Mouse (Mus musculus) ES-Bruce4 (cell line): ENCODE measurements around the gene Rbm45.

Experiments used
- CTCF ChIP-seq: IDR thresholded peaks from one replicate; pipeline ENCODE4 v1.8.1; 2011; ENCODE audit warnings: low read depth, low read length
- EP300 ChIP-seq: IDR thresholded peaks from 2 replicates; pipeline ENCODE4 v1.6.1; 2011; ENCODE audit warnings: low read depth, low read length; ENCODE audit not compliant: insufficient read depth
- POLR2A ChIP-seq: IDR thresholded peaks from one replicate; pipeline ENCODE4 v1.8.1; 2011; ENCODE audit warnings: low read length; ENCODE audit not compliant: insufficient read depth

DNA sequence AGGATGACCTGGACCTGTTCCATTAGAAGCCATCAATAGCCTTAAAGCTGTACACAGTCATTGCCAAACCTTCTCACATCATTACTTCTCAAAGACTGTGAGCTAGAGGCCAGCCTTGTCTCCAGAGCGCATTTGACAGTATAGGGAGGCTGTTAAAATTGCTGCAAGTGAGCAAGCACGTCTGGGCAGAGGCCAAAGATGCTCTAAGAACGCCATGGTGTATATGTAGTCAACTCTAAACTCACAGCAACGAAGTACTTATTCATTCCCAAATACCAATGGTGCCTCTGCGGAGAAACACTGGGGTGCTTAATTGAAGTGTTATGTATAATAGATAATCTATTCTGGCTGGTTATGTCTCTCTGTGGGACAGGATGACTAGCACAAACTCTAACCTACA is 45.3 kb upstream of the Rbm45 start:
- no peak for TF ChIP-seq POLR2A
- no peak for TF ChIP-seq CTCF
- no peak for TF ChIP-seq EP300
